Mouse (Mus musculus) thymus, postnatal 4 days (tissue): ENCODE results near the gene Tcl1b4.

Experiments used
- DNase-seq: peaks from one replicate; pipeline ENCODE4 v3.0.0; 2021

The Tcl1b4 gene

GRCm38 (mm10) chr12:105253796-105254195 is 52.0 kb downstream of the Tcl1b4 start:
- DNase-seq, result no peak
